Mouse (Mus musculus): Measurements from ENCODE around the gene Mospd3.
"Not testable (repeated sequence)": the region's sequence is repeated elsewhere in the genome, so short reads cannot be mapped to it uniquely, and the experiment has no call there.

The Mospd3 gene

GRCm38 (mm10) chr5:137615347-137615746 lies 14.5 kb upstream of the Mospd3 start:
- DNase-seq (ENCODE audit: low spot score in 2 of 2), result no peak

GRCm38 (mm10) chr5:137614921-137615320 lies 14.1 kb upstream of the Mospd3 start:
- DNase-seq (ENCODE audit: low spot score in 2 of 2), result not testable (repeated sequence)

- DNase-seq (ENCODE audit: low spot score in 2 of 2), result no peak
Measured at GRCm38 (mm10) chr5:137613550-137613949, 12.7 kb upstream of the Mospd3 start, which contains the start of gene Pcolce. Gene Pcolce, minus strand, starts transcription at chr5:137613784.

GRCm38 (mm10) chr5:137613076-137613475 lies 12.2 kb upstream of the Mospd3 start:
- DNase-seq (ENCODE audit: low spot score in 2 of 2), result no peak

- DNase-seq (ENCODE audit: low spot score in 2 of 2), result no peak
Measured at GRCm38 (mm10) chr5:137611245-137611602, 10.4 kb upstream of the Mospd3 start.

GRCm38 (mm10) chr5:137610548-137611244 lies 9.8 kb upstream of the Mospd3 start:
- no peak for DNase-seq (ENCODE audit: low spot score in 2 of 2)

GRCm38 (mm10) chr5:137610056-137610455 lies 9.2 kb upstream of the Mospd3 start:
- DNase-seq (ENCODE audit: low spot score in 2 of 2), result no peak

- no peak for DNase-seq (ENCODE audit: low spot score in 2 of 2)
Measured at GRCm38 (mm10) chr5:137609292-137609691, 8.4 kb upstream of the Mospd3 start.

- no peak for DNase-seq (ENCODE audit: low spot score in 2 of 2)
Measured at GRCm38 (mm10) chr5:137608654-137609190, 7.9 kb upstream of the Mospd3 start.

- no peak for DNase-seq (ENCODE audit: low spot score in 2 of 2)
Measured at GRCm38 (mm10) chr5:137607860-137608653, 7.2 kb upstream of the Mospd3 start.

GRCm38 (mm10) chr5:137601365-137601729 lies 489 bp upstream of the Mospd3 start:
- DNase-seq (ENCODE audit: low spot score in 2 of 2), result no peak

- peak in 1 of 2 experiments; percentile 45 for DNase-seq (ENCODE audit: low spot score in 2 of 2)
Measured at GRCm38 (mm10) chr5:137600281-137600618, 608 bp downstream of the Mospd3 start.

GRCm38 (mm10) chr5:137599600-137599999 lies 1.3 kb downstream of the Mospd3 start:
- no peak for DNase-seq (ENCODE audit: low spot score in 2 of 2)

GRCm38 (mm10) chr5:137598100-137598826 lies 2.6 kb downstream of the Mospd3 start:
- DNase-seq (ENCODE audit: low spot score in 2 of 2), result no peak

GRCm38 (mm10) chr5:137597625-137598024 lies 3.2 kb downstream of the Mospd3 start:
- DNase-seq (ENCODE audit: low spot score in 2 of 2), result no peak

GRCm38 (mm10) chr5:137596601-137597261 lies 4.1 kb downstream of the Mospd3 start:
- no peak for DNase-seq (ENCODE audit: low spot score in 2 of 2)

- no peak for DNase-seq (ENCODE audit: low spot score in 2 of 2)
Measured at GRCm38 (mm10) chr5:137595921-137596320, 4.9 kb downstream of the Mospd3 start.

GRCm38 (mm10) chr5:137590507-137590906 lies 10.4 kb downstream of the Mospd3 start:
- DNase-seq (ENCODE audit: low spot score in 2 of 2), result no peak

- peak; percentile 68 to 77 for DNase-seq (ENCODE audit: low spot score in 2 of 2)
Measured at GRCm38 (mm10) chr5:137584976-137585375, 15.9 kb downstream of the Mospd3 start.

- peak; percentile 82 to 88 for DNase-seq (ENCODE audit: low spot score in 2 of 2)
Measured at GRCm38 (mm10) chr5:137583670-137584169, 17.1 kb downstream of the Mospd3 start.

- no peak for DNase-seq (ENCODE audit: low spot score in 2 of 2)
Measured at GRCm38 (mm10) chr5:137582702-137583101, 18.2 kb downstream of the Mospd3 start.

- DNase-seq (ENCODE audit: low spot score in 2 of 2), result no peak
Measured at GRCm38 (mm10) chr5:137580246-137580645, 20.6 kb downstream of the Mospd3 start.
